Mouse (Mus musculus) erythroblast, embryonic 14.5 days (primary cell): ENCODE data around the gene Dennd1a. TPM values are rescaled to one million over a fixed set of nuclear protein-coding genes. Genes with fewer than 3 reads are reported as not detected.

Experiments
- H3K27me3 ChIP-seq: 2 replicates; pipeline ENCODE4 v1.6.1; 2012; ENCODE audit warnings: inconsistent platforms; ENCODE audit not compliant: control insufficient read depth
- H3K36me3 ChIP-seq: 2 replicates; pipeline ENCODE4 v1.6.1; 2012; ENCODE audit warnings: mild to moderate bottlenecking, inconsistent platforms; ENCODE audit not compliant: control insufficient read depth
- H3K4me1 ChIP-seq: 2 replicates; pipeline ENCODE4 v1.6.1; 2012; ENCODE audit warnings: inconsistent platforms; ENCODE audit not compliant: control insufficient read depth
- H3K4me3 ChIP-seq: replicated peaks from 2 replicates; pipeline ENCODE3; 2012; ENCODE audit warnings: moderate library complexity, mild to moderate bottlenecking, inconsistent platforms
- H3K9me3 ChIP-seq: 2 replicates; pipeline ENCODE4 v1.6.1; 2012; ENCODE audit warnings: low read length, inconsistent platforms, mixed read lengths; ENCODE audit not compliant: control insufficient read depth
- GATA1 ChIP-seq: IDR thresholded peaks from 2 replicates; pipeline ENCODE4 v1.6.1; 2012; ENCODE audit warnings: low read length, inconsistent platforms, mixed read lengths
- TAL1 ChIP-seq: IDR thresholded peaks from 3 replicates; pipeline ENCODE4 v1.6.1; 2012; ENCODE audit warnings: low read length, inconsistent platforms, mixed read lengths
- polyA plus RNA-seq: library from polyadenylated mRNA; stranded (reverse); fragments of >175 nt; gene quantifications from 2 replicates; pipeline ENCODE4 v1.2.3, GENCODE M21; 2012

The Dennd1a gene
- polyA plus RNA-seq, 1 experiment = 10.7 TPM

DNA sequence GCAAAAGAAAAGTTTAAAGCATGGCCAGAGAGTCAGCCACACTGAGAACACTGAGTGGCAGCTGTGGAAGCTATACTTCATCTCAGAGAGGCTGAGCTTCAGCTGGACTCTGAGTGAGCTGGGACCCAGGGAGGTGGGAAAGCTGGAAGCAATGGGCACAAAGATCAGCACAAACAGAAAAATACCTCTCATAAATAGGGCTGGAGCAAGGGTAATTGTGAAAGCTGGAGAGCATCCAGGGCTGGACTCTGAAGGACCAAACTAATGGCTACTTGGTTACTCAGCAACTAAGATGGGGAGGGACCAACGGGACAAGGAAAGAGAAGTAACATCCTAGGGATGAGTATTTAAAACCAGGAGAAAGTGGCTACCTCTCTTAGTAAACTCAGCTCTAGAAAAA, 225.0 kb downstream of the Dennd1a start:
- Histone ChIP-seq H3K9me3 (no peaks in the 10 kb centered on the region), H3K27me3 (no peaks in the 10 kb centered on the region), H3K4me1 (peaks cover 19% of the 10 kb centered on the region), H3K4me3 (no peak overlapping the region), H3K36me3 (no peaks in the 10 kb centered on the region)
- TF ChIP-seq TAL1 (no peak), GATA1 (no peak)

DNA sequence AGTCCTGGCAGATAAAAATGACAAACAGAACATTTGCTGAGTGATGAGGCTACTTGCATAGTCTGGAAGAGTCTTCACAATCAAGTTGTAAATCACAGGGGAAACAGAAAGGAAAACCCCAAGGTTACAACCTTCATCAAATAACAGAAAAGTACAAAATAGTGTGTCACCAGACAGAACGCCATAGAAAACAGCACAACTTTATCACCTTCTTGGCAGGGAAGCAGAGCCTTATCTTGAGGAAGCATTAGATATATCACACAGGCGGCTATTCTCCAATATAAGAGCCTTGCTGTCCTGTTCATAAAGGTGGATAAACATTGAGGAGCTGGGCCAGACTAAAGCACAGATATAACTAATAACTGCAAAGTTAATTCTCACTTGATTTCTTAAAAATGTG, 225.7 kb downstream of the Dennd1a start:
- Histone ChIP-seq H3K4me1 (peaks cover 19% of the 10 kb centered on the region), H3K9me3 (no peaks in the 10 kb centered on the region), H3K4me3 (no peak overlapping the region), H3K27me3 (no peaks in the 10 kb centered on the region), H3K36me3 (no peaks in the 10 kb centered on the region)
- TF ChIP-seq TAL1 (no peak), GATA1 (no peak)

DNA sequence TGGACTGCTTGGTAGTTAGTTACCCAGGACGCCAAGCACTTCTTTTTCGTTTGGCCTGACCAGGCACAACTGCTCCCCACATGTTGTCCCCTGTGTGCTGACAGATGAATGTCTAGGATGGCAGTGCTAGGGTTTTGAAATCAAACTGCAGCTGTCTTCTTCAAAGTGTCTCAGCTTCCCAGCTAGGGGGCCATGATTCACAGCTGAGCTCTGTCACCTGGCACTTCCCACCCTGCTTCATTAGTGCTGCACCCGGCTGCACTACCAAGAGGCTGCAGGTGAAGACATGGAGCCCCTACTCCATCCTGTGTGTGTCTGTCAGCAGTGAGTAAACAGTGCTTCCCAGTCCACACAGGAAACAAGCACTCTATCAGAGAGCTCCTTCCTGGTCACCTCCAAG, 234.8 kb downstream of the Dennd1a start:
- no peak for TF ChIP-seq TAL1
- no peak for TF ChIP-seq GATA1
- no peaks in the 10 kb centered on the region for H3K9me3 ChIP-seq
- no peak overlapping the region for H3K4me3 ChIP-seq
- peaks cover 18% of the 10 kb centered on the region for H3K4me1 ChIP-seq
- H3K27me3 ChIP-seq = no peaks in the 10 kb centered on the region
- H3K36me3 ChIP-seq = peaks cover 2% of the 10 kb centered on the region; the same call in 1 of the 2 replicates

DNA sequence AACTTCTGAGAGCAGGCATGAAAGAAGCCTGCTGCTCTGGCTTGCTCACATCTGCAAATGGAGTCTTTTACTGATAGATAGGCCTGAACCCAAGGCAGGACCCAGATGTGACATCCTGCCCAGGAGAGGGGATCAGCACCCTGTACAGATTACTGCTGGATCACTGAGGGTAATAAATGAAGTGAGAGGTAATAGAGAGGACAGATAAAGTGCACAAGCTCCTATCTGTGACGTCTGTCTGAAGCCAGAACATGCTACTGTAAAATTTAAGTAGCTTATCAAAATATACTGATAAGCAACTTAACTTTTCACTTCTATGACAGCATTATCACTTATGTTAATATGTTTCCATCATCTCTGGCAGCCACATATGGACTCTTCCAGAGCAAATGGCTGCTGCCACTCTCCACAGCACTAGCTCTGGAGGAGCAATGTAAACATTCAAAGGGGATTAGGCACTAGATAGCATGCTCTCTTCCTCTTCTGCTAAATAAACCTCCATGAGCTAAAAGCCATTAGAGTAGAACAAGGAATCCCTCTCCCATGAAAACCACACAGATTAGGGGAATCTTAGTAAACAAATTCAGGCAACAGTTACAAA, 235.6 kb downstream of the Dennd1a start:
- Histone ChIP-seq H3K4me1 (peaks cover 18% of the 10 kb centered on the region), H3K36me3 (peaks cover 8% of the 10 kb centered on the region), H3K27me3 (no peaks in the 10 kb centered on the region), H3K9me3 (no peaks in the 10 kb centered on the region), H3K4me3 (no peak overlapping the region)
- TF ChIP-seq TAL1 (no peak), GATA1 (no peak)

DNA sequence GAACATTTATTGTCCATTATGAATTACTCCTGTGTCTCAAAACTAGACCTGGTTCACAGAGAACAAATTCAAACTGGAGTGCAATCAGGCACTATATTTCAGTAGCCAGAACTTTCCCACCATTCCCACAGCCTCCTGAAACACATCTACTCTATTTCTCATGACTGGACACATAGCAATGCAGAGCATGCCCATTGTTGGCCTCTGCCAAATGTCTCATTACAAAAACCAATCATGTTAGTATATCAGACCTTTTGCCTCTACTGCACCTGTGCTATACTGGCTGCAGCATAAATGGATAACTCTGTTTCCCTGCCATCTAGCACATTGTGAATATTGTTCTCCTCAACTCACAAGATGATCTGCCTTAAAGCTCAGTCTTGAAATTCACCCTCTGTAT, 238.2 kb downstream of the Dennd1a start:
- no peak for TF ChIP-seq GATA1
- TF ChIP-seq TAL1 = no peak
- H3K36me3 ChIP-seq = peaks cover 8% of the 10 kb centered on the region
- peaks cover 18% of the 10 kb centered on the region for H3K4me1 ChIP-seq
- H3K27me3 ChIP-seq = no peaks in the 10 kb centered on the region
- no peak overlapping the region for H3K4me3 ChIP-seq
- no peaks in the 10 kb centered on the region for H3K9me3 ChIP-seq

DNA sequence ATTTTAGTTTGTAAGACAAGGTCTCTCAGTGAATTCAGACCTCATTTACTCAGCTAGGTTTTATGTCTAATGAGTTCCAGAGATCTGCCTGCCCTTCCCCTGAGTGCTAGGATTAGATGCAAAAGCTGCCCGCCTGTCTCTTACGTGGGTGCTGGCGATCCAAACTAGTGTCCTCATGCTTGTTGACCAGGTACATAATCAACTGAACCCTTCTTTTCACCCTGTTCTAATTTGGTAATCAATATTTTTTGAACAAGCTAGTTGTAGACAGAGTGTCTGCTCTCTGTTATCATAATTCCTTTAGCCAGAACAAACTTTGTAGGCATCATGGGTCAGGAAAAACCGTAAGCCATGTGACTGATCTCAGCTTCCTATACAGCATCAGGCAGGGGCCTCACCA, 241.9 kb downstream of the Dennd1a start:
- Histone ChIP-seq H3K4me3 (no peak overlapping the region), H3K36me3 (peaks cover 11% of the 10 kb centered on the region), H3K27me3 (no peaks in the 10 kb centered on the region), H3K9me3 (no peaks in the 10 kb centered on the region), H3K4me1 (no peaks in the 10 kb centered on the region)
- no peak for TF ChIP-seq GATA1
- TF ChIP-seq TAL1 = no peak

DNA sequence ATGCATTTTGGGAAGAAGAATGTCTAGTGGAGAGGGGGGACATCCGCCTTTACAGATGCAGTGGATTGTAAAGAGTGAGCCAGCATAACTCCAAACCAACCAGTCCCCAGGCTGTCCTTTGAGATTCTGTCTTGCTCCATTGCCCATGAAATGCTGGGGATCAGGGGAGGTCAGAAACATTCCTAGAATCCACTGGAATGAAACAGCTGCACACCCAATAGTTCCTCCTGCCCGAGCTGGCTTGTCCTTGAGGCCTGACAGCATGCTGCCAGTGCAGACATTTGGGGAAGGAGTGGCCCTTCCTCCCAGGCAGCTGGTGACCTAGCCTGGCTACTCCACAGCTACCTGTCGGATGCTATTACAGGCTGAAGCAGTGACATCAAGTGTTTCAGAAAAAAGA, 246.3 kb downstream of the Dennd1a start:
- Histone ChIP-seq H3K9me3 (no peaks in the 10 kb centered on the region), H3K4me3 (no peak overlapping the region)
- TF ChIP-seq GATA1 (no peak), TAL1 (no peak)

DNA sequence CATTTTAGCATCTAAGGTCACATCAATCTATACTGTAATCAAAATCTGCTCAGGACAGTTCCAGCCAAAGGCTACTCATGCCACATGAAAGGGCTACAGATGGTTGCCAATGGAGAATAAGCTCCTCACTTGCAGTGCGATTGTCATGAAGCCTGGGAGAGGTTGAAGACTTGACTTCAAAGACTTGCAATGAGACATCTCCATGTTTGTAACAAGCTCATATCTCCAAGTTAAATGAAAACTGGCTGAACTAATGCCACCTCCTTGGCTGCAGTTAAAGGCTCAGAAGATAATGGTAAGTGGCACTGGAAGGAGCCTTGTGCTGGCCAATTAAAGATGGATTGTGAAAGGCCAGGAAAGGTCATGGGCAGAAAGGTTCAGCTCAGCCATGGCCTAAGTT, 247.6 kb downstream of the Dennd1a start:
- Histone ChIP-seq H3K4me3 (no peak overlapping the region), H3K4me1 (no peaks in the 10 kb centered on the region), H3K9me3 (no peaks in the 10 kb centered on the region), H3K36me3 (peaks cover 7% of the 10 kb centered on the region), H3K27me3 (no peaks in the 10 kb centered on the region)
- TF ChIP-seq TAL1 (no peak), GATA1 (no peak)

More for the DNA sequence above, 246.3 kb downstream of the Dennd1a start:
- Histone ChIP-seq H3K36me3 (peaks cover 7% of the 10 kb centered on the region), H3K4me1 (no peaks in the 10 kb centered on the region), H3K27me3 (no peaks in the 10 kb centered on the region)

DNA sequence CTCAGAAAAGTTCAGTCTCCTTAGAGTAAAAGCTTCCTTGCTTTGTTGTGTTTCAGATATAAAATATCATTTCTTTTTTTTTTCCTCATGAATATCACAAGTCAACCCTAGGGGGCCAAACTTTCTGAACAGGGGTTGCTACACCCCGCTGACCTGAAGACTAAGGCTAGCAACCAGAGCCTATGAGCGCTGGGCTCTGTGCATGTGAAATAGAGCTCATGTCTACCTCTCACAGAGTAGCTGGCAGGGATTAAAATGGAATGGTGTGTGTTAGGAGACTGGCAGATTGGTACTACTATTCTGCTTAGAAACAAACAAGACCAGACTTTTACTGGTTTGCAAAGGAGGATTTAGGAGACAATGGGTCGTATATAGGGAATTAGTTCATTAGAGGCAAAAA, 258.9 kb downstream of the Dennd1a start:
- no peaks in the 10 kb centered on the region; the same call in 1 of the 2 replicates for H3K4me1 ChIP-seq

DNA sequence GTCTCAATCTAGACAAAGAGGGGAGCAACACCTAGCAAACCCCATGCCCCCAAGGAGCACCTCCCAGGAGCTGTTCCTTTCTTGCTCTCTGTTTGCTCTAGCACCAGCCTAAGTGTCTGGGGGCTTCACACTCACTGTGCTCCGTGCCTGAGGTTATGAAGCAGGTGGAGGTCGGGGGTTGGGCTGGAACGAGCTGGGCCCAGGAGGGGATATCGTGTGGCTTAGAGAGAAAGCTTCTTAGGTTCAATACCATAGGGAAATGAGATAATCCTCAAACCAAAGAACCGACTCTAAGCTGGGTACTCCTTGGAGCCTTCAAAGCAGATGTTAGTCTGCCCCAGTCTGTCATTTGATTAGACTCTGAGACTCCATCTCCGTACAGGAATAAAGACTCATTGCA, 261.6 kb downstream of the Dennd1a start:
- Histone ChIP-seq H3K4me1 (no peaks in the 10 kb centered on the region; the same call in 1 of the 2 replicates), H3K4me3 (no peak overlapping the region), H3K9me3 (no peaks in the 10 kb centered on the region), H3K27me3 (no peaks in the 10 kb centered on the region), H3K36me3 (peaks cover 10% of the 10 kb centered on the region)
- TF ChIP-seq GATA1 = no peak
- TF ChIP-seq TAL1 = no peak

More for the DNA sequence above, 258.9 kb downstream of the Dennd1a start:
- H3K27me3 ChIP-seq = no peaks in the 10 kb centered on the region
- no peaks in the 10 kb centered on the region for H3K9me3 ChIP-seq
- no peak overlapping the region for H3K4me3 ChIP-seq
- TF ChIP-seq TAL1 (no peak), GATA1 (no peak)
- H3K36me3 ChIP-seq = peaks cover 3% of the 10 kb centered on the region
